Mouse (Mus musculus) embryonic facial prominence, embryonic 11.5 days (tissue): ENCODE measurements around the gene Dtx4. TPM values are rescaled to one million over a fixed set of nuclear protein-coding genes. Genes with fewer than 3 reads are reported as not detected.

ENCODE experiments used
- ATAC-seq: fragments of 200-750 bp; cut with Nextera tagmentation; replicated peaks from 2 replicates; pipeline ENCODE4 v1.8.0; 2017; ENCODE audit warnings: low read depth; ENCODE audit not compliant: insufficient number of reproducible peaks, low FRiP score, low TSS enrichment
- DNase-seq: peaks from one replicate; pipeline ENCODE4 v3.0.0-alpha.2; 2015; ENCODE audit warnings: low spot score
- H3K27ac ChIP-seq: fragments of 300-500 bp; sonication (generic); replicated peaks from 2 replicates; pipeline ENCODE4 v1.5.1; 2014; ENCODE audit warnings: mild to moderate bottlenecking, low read depth, low read length, control low read depth
- H3K27me3 ChIP-seq: fragments of 300-500 bp; sonication (generic); 2 replicates; pipeline ENCODE4 v1.6.1; 2014; ENCODE audit warnings: mild to moderate bottlenecking, low read length, moderate library complexity, mixed read lengths; ENCODE audit not compliant: control insufficient read depth, insufficient read depth
- H3K36me3 ChIP-seq: fragments of 300-500 bp; sonication (generic); replicated peaks from 2 replicates; pipeline ENCODE4 v1.6.1; 2014; ENCODE audit warnings: low read depth, mild to moderate bottlenecking, low read length, moderate library complexity, mixed read lengths; ENCODE audit not compliant: control insufficient read depth, insufficient read depth
- H3K4me1 ChIP-seq: fragments of 300-500 bp; sonication (generic); 2 replicates; pipeline ENCODE4 v1.6.1; 2014; ENCODE audit warnings: low read length, mixed read lengths; ENCODE audit not compliant: control insufficient read depth, insufficient read depth
- H3K4me2 ChIP-seq: fragments of 300-500 bp; sonication (generic); 2 replicates; pipeline ENCODE4 v1.6.1; 2014; ENCODE audit warnings: low read depth, mild to moderate bottlenecking, control low read depth, low read length, moderate library complexity
- H3K4me3 ChIP-seq: fragments of 300-500 bp; sonication (generic); 2 replicates; pipeline ENCODE4 v1.5.1; 2014; ENCODE audit warnings: low read depth, low read length, control low read depth
- H3K9ac ChIP-seq: fragments of 300-500 bp; sonication (generic); replicated peaks from 2 replicates; pipeline ENCODE4 v1.6.1; 2014; ENCODE audit warnings: mild to moderate bottlenecking, control low read depth, low read length
- H3K9me3 ChIP-seq: fragments of 300-500 bp; sonication (generic); replicated peaks from 2 replicates; pipeline ENCODE4 v1.6.1; 2016; ENCODE audit warnings: mild to moderate bottlenecking, low read length, inconsistent platforms, mixed read lengths; ENCODE audit not compliant: control insufficient read depth
- WGBS: fragments of 180-500 bp; shearing (Covaris S2); extraction: QIAGEN DNeasy Blood & Tissue Kit; methylation state at CpG from one replicate; pipeline ENCODE4 v1.1.7; 2014; 5-methylcytosine and 5-hydroxymethylcytosine counted together
- polyA plus RNA-seq: library from polyadenylated mRNA; unstranded; fragments of >200 nt; fragmentation: Nextera tagmentation; extraction: Ambion mirVana; gene quantifications from 2 replicates; pipeline ENCODE4 v1.2.1, GENCODE M21; 2014

Dtx4 gene
- polyA plus RNA-seq, 1 experiment from 2014 or later, result 14.0 TPM

GRCm38 (mm10) chr19:12472381-12472976, 28.8 kb downstream of the Dtx4 start:
- Histone ChIP-seq H3K4me1 (no peaks in the 10 kb centered on the region), H3K9me3 (no peaks in the 10 kb centered on the region), H3K4me2 (no peak overlapping the region), H3K9ac (no peak overlapping the region), H3K27me3 (no peaks in the 10 kb centered on the region), H3K36me3 (no peaks in the 10 kb centered on the region), H3K4me3 (no peak overlapping the region), H3K27ac (no peak overlapping the region)
- no peak for DNase-seq
- WGBS, result 79% methylated on average over 5 of the region's 5 CpGs
- no peak for ATAC-seq

- Histone ChIP-seq H3K27me3 (no peaks in the 10 kb centered on the region), H3K9ac (no peak overlapping the region), H3K27ac (no peak overlapping the region), H3K4me2 (no peak overlapping the region), H3K36me3 (no peaks in the 10 kb centered on the region), H3K4me1 (no peaks in the 10 kb centered on the region), H3K9me3 (no peaks in the 10 kb centered on the region), H3K4me3 (no peak overlapping the region)
- WGBS, result 63% methylated on average over 3 of the region's 3 CpGs
- ATAC-seq, result no peak
- no peak for DNase-seq
These were observed 29.4 kb downstream of the Dtx4 start for GRCm38 (mm10) chr19:12471866-12472265.

- Histone ChIP-seq H3K4me1 (no peaks in the 10 kb centered on the region), H3K9me3 (no peaks in the 10 kb centered on the region), H3K4me3 (no peak overlapping the region), H3K27ac (no peak overlapping the region), H3K4me2 (no peak overlapping the region), H3K27me3 (no peaks in the 10 kb centered on the region), H3K36me3 (no peaks in the 10 kb centered on the region), H3K9ac (no peak overlapping the region)
- peak; percentile 46 for DNase-seq
- 85% methylated on average over 5 of the region's 5 CpGs for WGBS
- no peak for ATAC-seq
These were observed 33.8 kb downstream of the Dtx4 start for GRCm38 (mm10) chr19:12467436-12467835.

- ATAC-seq (peak; percentile 53; the same call in 1 of the 2 replicates), DNase-seq (peak; percentile 55)
- H3K36me3 ChIP-seq, result no peaks in the 10 kb centered on the region
- H3K9me3 ChIP-seq, result no peaks in the 10 kb centered on the region
- H3K4me1 ChIP-seq, result no peaks in the 10 kb centered on the region
- no peak overlapping the region for H3K9ac ChIP-seq
- no peak overlapping the region for H3K27ac ChIP-seq
- H3K27me3 ChIP-seq, result no peaks in the 10 kb centered on the region
- no peak overlapping the region for H3K4me2 ChIP-seq
- 37% methylated on average over 7 of the region's 7 CpGs for WGBS
- no peak overlapping the region for H3K4me3 ChIP-seq
These were observed 35.0 kb downstream of the Dtx4 start for GRCm38 (mm10) chr19:12466204-12466603.

DNA sequence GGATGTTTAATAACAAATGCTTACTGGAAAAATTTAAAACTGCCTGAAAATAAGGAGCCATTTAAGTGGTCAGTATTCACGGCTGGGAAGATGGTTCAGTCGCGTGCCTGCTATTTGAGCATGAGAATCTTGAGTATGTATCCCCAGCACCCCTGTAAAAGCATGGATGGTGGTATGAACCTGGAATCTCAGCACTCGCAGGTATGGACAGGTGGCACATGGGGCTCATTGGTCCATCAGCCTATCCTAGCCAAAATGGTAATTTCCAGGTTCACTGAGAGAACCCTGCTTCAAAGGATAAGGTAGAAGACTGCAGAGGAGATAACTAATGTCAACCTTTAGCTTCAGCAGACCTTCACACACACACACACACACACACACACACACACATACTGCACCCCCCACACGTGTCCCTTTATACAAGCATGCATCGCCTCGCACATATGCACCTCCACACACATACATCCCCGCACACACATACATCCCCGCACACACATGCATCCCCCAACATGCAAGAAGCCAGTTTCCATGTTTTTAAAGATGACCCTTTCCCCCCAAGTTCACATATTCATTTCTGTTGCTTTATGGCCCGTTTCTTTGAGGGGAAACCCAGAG, 35.6 kb downstream of the Dtx4 start:
- DNase-seq, result no peak
- no peaks in the 10 kb centered on the region for H3K36me3 ChIP-seq

DNA sequence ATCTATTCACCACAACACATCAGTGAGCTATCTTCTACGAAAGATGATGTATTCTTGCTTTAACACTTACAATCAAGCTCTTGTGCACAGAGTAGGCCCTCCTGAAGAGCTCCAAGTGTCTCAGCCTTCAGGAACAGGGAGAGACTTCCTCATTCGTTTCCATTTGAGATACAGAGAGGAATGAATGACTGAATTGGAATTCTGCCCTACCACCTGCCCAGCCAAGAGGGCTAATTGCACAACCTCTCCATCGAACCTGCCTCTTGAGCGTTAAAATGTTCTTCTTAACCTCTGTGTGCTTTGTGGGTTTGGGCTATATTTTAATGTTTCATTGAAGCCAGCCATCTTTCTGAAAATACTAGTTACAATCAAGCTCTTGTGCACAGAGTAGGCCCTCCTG, 36.6 kb downstream of the Dtx4 start:
- Histone ChIP-seq H3K9ac (no peak overlapping the region), H3K27me3 (no peaks in the 10 kb centered on the region), H3K4me2 (no peak overlapping the region), H3K27ac (no peak overlapping the region), H3K4me1 (no peaks in the 10 kb centered on the region), H3K36me3 (no peaks in the 10 kb centered on the region), H3K9me3 (no peaks in the 10 kb centered on the region), H3K4me3 (no peak overlapping the region)
- DNase-seq (no peak), ATAC-seq (no peak)
- WGBS, result 80% methylated on average over 4 of the region's 4 CpGs

More for the DNA sequence above, 35.6 kb downstream of the Dtx4 start:
- no peak overlapping the region for H3K9ac ChIP-seq
- 93% methylated on average over 10 of the region's 10 CpGs for WGBS
- H3K4me3 ChIP-seq, result no peak overlapping the region
- H3K9me3 ChIP-seq, result no peaks in the 10 kb centered on the region
- no peak overlapping the region for H3K27ac ChIP-seq
- no peaks in the 10 kb centered on the region for H3K4me1 ChIP-seq
- no peak overlapping the region for H3K4me2 ChIP-seq
- no peak for ATAC-seq
- H3K27me3 ChIP-seq, result no peaks in the 10 kb centered on the region

GRCm38 (mm10) chr19:12464127-12464526, 37.1 kb downstream of the Dtx4 start:
- Histone ChIP-seq H3K36me3 (no peaks in the 10 kb centered on the region), H3K27ac (no peak overlapping the region), H3K27me3 (no peaks in the 10 kb centered on the region), H3K9ac (no peak overlapping the region), H3K4me2 (no peak overlapping the region), H3K4me1 (no peaks in the 10 kb centered on the region), H3K4me3 (no peak overlapping the region), H3K9me3 (no peaks in the 10 kb centered on the region)
- DNase-seq (no peak), ATAC-seq (no peak)
- 77% methylated on average over 5 of the region's 5 CpGs for WGBS

- H3K4me3 ChIP-seq, result no peak overlapping the region
- no peaks in the 10 kb centered on the region for H3K27me3 ChIP-seq
- ATAC-seq (peak; percentile 42; the same call in 1 of the 2 replicates), DNase-seq (peak; percentile 36)
- H3K4me1 ChIP-seq, result no peaks in the 10 kb centered on the region
- WGBS, result 10% methylated on average over 1 of the region's 1 CpGs
- H3K9ac ChIP-seq, result no peak overlapping the region
- H3K36me3 ChIP-seq, result no peaks in the 10 kb centered on the region
- no peaks in the 10 kb centered on the region for H3K9me3 ChIP-seq
- H3K27ac ChIP-seq, result no peak overlapping the region
- no peak overlapping the region for H3K4me2 ChIP-seq
These were observed 37.6 kb downstream of the Dtx4 start for GRCm38 (mm10) chr19:12463722-12464035.
